Mouse (Mus musculus) megakaryocyte, embryonic 14.5 days (primary cell): ENCODE data around the gene Timeless.

Experiments used
- FLI1 ChIP-seq: IDR thresholded peaks from 2 replicates; pipeline ENCODE4 v1.6.1; 2012; ENCODE audit warnings: low read length, inconsistent platforms, mixed read lengths
- GATA1 ChIP-seq: IDR thresholded peaks from 3 replicates; pipeline ENCODE4 v1.6.1; 2012; ENCODE audit warnings: mixed read lengths, low read length, inconsistent platforms, borderline replicate concordance

DNA sequence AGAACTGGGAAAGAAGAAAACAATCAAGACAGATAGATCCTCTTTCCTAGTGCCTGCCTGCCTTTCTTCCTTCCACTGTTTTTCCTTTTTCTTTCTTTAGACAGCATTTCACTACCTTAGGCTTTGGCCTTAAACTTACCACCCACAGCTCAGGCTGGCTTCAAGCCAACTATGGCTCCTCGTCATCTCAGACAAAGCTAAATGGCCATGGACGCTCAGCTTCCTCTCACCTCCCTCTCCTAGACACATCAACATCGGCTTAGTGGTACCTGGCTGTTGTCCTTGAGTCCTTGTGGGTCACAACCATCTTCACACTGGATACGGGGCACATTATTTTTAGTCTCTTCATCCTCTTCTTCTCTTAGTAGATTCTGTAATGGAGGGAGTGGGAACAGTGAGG lies 65.4 kb downstream of the Timeless start:
- TF ChIP-seq GATA1: no peak
- no peak for TF ChIP-seq FLI1
